Mouse (Mus musculus) adrenal gland, adult 2 months (tissue): ENCODE results near the gene Tes3-ps. TPM values are rescaled to one million over a fixed set of nuclear protein-coding genes. Genes with fewer than 3 reads are reported as not detected.

Experiments
- DNase-seq: peaks from one replicate; pipeline ENCODE4 v3.0.0; 2021
- long read RNA-seq: library from polyadenylated mRNA; stranded (forward); transcript quantifications from one replicate; pipeline ENCODE4 v2.0.0, GENCODE M21; 2021
- polyA plus RNA-seq: library from polyadenylated mRNA; depleted of rRNA; stranded (reverse); fragments of >200 nt; gene quantifications from 2 replicates; pipeline ENCODE4 v1.2.3, GENCODE M21; 2012; rRNA removed
- total RNA-seq, 2 experiments: library from RNA; stranded (reverse); gene quantifications; 2 replicates each; pipeline ENCODE4 v1.2.3; 2021

Gene Tes3-ps
- total RNA-seq (1 to 10 TPM; 1.2 to 1.5 TPM), polyA plus RNA-seq (not detected in 2 replicates)
- long read RNA-seq, result 0 reads

DNA sequence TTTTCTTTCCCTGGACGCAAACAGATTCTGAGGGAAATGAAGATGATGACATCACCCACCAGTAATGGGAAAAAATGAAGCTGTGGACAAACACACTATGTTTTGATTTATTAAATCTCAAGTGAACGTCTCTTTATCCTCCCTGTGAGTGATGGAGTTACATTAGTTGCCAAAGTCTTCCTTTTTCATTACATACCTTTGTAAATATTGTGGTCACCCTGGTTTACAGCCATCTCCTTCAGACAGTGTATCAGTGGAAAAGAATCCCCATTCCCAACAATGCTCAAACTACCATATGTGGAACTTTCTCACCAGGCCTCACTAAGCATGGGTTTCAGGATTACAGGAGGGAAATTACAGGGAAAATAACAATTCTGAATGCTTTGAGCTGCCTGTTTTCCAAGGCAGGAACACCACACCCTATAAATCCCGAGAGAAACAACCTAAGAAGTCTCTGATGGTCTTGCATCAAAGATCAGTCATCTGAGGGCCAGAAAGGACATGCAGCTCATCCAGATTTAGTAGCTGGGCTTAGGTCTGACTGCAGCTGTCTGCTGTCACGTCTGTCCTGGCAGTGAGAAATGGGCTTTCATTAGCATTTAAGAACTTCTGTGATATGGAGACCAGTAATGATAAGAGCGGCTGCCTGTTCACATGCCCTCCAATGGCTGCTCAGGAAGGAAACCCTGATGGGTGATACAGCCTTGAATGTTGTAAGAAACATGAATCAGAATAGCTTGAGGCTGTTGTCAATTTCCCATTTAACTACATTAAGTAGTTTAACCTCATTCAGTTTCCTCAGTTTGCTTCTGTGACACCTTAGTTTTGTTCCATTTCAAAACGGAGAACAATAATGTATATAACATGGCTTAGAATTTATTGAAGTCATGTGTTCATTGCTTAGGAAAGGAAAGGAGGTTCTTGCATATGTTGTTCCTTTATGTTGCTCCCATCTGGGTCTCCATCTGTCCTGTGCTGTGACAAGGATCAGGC, at the start of gene Tes3-ps:
Gene Tes3-ps (plus strand): TSS at position 943 of the 993 bp plus-strand sequence.
- DNase-seq, result no peak

- DNase-seq, result no peak
Observed at GRCm38 (mm10) chr13:49444451-49444850, 48.7 kb upstream of the Tes3-ps start.

- peak; percentile 84 for DNase-seq
Observed at GRCm38 (mm10) chr13:49449318-49449749, 43.8 kb upstream of the Tes3-ps start.

- peak; percentile 85 for DNase-seq
Observed at GRCm38 (mm10) chr13:49460276-49460675, 32.8 kb upstream of the Tes3-ps start.

- peak; percentile 48 for DNase-seq
Observed at GRCm38 (mm10) chr13:49460692-49461414, 32.3 kb upstream of the Tes3-ps start.

DNA sequence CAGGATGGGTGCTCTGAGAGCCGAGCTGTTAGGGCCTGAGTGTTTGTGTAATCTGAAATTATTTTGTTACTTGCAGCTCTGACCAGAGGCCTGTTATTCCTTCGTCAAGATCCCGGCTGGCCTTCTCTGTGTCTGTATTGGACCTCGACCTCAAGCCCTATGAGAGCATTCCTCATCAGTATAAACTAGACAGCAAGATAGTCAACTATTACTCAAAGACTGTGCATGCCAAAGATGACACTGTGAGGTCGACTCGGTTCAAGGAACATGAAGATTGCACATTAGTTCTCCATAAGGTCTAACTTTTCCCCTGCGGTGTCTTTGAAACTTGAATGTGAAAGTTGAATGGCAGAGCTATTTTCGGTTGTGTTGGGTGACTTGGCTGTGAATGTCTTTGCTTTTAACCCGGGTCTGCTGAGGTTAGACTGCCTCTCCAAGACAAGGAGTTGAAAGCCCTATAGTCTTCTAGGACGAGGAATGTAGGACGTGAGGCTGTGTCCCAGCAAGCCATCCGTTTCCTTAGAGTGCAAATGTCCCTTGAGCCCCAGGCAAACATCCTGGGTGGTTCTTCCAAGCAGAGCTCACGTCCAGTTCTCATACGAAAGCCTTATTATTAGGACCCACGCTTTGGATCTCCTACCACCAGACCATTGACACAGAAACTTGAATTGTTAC, 31.5 kb upstream of the Tes3-ps start:
- peak; percentile 81 for DNase-seq

DNA sequence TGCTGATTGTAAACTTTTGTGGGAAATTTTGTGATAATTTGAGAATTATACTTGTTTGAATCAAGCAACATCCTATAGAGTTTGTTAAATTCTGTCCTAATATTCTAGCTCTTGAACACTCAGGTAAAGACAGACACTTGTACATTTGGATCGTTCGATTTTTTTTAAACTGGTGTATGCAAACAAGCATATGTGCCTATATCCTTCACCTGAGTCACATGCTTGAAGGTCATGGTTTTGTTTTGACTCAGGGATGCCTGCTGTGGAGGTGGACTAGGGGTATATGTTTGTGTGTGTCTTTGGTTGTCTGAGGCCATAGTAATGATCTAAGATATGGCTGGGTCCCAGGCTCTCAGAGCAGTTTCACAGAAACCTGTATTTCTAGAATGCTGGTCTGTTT, 30.2 kb upstream of the Tes3-ps start:
- no peak for DNase-seq

GRCm38 (mm10) chr13:49465875-49466274, 27.2 kb upstream of the Tes3-ps start:
- no peak for DNase-seq

GRCm38 (mm10) chr13:49466393-49467075, 26.6 kb upstream of the Tes3-ps start:
- peak; percentile 45 for DNase-seq

GRCm38 (mm10) chr13:49467585-49467984, 25.5 kb upstream of the Tes3-ps start:
- no peak for DNase-seq

DNA sequence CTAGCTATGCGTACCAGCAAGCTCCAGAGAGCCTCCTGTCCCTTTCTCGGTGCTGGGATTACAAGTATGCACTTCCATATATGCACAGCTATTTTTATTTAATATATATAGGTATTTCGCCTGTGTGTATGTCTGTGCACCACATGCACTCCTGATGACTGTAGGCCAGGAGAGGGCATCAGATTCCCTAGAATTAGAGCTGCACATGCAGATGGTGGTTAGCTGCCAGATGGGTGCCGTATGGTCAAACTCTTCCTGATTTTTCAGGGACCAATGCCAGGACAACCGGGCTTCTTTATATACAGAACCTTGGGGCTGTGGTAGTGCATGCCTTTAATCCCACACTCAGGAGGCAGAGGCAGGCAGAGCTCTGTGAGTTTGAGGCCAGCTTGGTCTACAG, 24.1 kb upstream of the Tes3-ps start:
- DNase-seq, result no peak

GRCm38 (mm10) chr13:49470319-49470718, 22.8 kb upstream of the Tes3-ps start:
- DNase-seq, result no peak

DNA sequence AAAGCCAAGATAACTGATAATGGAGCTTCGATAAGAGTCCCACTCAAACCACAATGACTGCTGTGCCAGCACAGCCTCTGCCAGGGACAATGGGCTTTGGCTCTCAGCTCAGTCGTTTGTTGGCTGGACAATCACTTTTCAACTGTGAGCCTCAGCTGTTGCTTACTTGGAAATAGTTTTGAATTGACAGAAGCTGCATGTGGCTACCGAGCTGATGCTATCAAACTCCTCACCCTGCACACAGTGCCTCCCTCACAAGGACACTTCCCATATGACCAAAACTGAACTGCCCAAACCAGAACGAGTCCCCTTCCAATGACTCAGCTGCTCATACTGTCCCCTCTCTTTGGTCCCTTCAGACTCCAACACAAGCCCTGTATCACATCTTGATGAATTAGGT, 22.3 kb upstream of the Tes3-ps start:
- DNase-seq, result peak; percentile 43

- no peak for DNase-seq
Observed at GRCm38 (mm10) chr13:49471981-49472675, 21.0 kb upstream of the Tes3-ps start.

DNA sequence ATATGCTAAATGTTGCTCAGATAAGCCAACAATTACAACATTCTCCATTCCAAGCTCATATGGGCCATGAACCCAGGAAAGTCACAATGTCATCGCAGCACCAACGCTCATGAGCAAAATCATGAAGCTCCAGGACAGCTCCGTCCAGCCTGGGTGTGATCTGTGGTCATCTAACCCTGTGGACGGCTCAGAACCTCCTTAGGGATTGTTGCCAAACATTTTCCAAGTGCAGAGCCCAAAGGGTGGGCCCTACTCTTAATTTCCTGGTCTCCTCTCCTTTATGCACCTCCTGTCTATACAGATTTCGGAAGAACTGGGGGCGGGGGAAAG, 20.5 kb upstream of the Tes3-ps start:
- no peak for DNase-seq

DNA sequence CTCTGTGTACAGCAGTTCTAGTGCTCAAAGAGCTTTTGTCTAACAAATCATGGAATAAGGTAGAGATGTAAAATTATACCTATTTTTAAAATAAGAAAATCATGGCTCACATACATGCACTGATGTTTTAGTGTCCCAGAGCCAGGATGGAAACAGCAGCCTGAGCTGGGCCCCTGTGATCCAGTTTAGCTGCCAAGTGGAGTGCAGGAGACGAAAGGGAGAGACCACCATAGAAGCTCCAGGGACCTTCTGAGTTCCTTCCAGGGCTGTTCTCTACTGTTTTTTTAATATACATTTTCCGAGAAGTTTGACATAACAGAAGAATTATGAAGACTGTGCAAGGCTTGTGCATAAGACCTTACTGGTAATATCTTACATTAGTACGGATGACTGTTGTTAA, 15.2 kb upstream of the Tes3-ps start:
- no peak for DNase-seq

- no peak for DNase-seq
Observed at GRCm38 (mm10) chr13:49478851-49479374, 14.2 kb upstream of the Tes3-ps start.

DNA sequence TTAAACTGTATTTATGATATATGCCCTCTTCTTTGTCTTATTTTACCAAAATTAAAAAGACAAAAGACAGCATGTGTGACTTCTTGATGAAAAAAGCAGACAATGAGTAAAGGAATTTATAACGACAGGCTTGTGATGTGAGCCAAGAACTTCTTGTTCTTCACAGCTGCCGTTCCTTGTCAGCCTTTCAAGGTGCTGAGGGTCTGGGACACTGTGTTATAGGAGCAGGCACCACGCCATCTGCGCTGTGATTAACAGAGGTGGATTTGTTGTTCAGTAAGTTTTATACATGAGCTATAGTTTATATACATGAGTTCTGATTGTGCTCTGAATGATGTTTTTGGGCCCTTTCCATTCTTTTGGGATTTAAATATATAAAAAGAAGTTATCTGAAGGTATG, 13.7 kb upstream of the Tes3-ps start:
- no peak for DNase-seq

- DNase-seq, result peak; percentile 89
Observed at GRCm38 (mm10) chr13:49480057-49480456, 13.1 kb upstream of the Tes3-ps start.

GRCm38 (mm10) chr13:49480551-49480950, 12.6 kb upstream of the Tes3-ps start:
- DNase-seq, result no peak

DNA sequence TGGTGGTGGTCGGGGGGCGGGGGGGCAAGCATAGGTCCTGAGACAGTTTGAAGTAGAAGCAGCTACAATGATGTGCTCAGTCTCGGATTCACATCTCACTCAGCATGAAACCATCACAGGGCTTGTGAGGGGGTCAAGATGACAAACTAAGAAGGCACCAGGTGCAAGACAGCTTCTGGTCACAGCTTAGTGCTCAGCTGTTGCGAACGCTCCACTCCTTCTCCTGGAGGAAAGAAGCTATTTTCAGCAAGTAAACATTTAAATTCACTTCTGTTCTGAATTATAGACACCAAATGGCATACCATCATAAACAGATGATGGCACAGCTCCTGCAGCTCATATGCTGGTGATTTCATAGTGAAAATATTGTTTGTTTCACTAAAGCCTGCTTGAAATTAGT, 7.7 kb upstream of the Tes3-ps start:
- DNase-seq, result no peak
